Mouse (Mus musculus): ENCODE data around the gene Scamp2.

Gene Scamp2

GRCm38 (mm10) chr9:57594174-57594509, 33.4 kb downstream of the Scamp2 start:
- no peak for DNase-seq (ENCODE audit: low spot score in 2 of 2)

GRCm38 (mm10) chr9:57597265-57597664, 36.5 kb downstream of the Scamp2 start:
- no peak for DNase-seq (ENCODE audit: low spot score in 2 of 2)

GRCm38 (mm10) chr9:57597929-57598382, 37.2 kb downstream of the Scamp2 start:
- no peak for DNase-seq (ENCODE audit: low spot score in 2 of 2)

- DNase-seq (ENCODE audit: low spot score in 2 of 2), result no peak
These were observed 38.3 kb downstream of the Scamp2 start for GRCm38 (mm10) chr9:57598851-57599563.

GRCm38 (mm10) chr9:57600620-57601352, 40.0 kb downstream of the Scamp2 start:
- DNase-seq (ENCODE audit: low spot score in 2 of 2), result no peak

GRCm38 (mm10) chr9:57601353-57601706, 40.6 kb downstream of the Scamp2 start:
- no peak for DNase-seq (ENCODE audit: low spot score in 2 of 2)

GRCm38 (mm10) chr9:57602098-57602497, 41.4 kb downstream of the Scamp2 start:
- DNase-seq (ENCODE audit: low spot score in 2 of 2), result no peak

- no peak for DNase-seq (ENCODE audit: low spot score in 2 of 2)
These were observed 44.1 kb downstream of the Scamp2 start for GRCm38 (mm10) chr9:57604875-57605274.

- no peak for DNase-seq (ENCODE audit: low spot score in 2 of 2)
These were observed 44.8 kb downstream of the Scamp2 start for GRCm38 (mm10) chr9:57605503-57605902.

- no peak for DNase-seq (ENCODE audit: low spot score in 2 of 2)
These were observed 45.6 kb downstream of the Scamp2 start, which contains the start of gene Cplx3 for GRCm38 (mm10) chr9:57606139-57606851. Gene Cplx3, minus strand, starts transcription at chr9:57606281.

GRCm38 (mm10) chr9:57609803-57610202, 49.1 kb downstream of the Scamp2 start:
- DNase-seq (ENCODE audit: low spot score in 2 of 2), result no peak

- no peak for DNase-seq (ENCODE audit: low spot score in 2 of 2)
These were observed 49.6 kb downstream of the Scamp2 start for GRCm38 (mm10) chr9:57610359-57610826.

GRCm38 (mm10) chr9:57612587-57612986, 51.8 kb downstream of the Scamp2 start:
- DNase-seq (ENCODE audit: low spot score in 2 of 2), result no peak

GRCm38 (mm10) chr9:57613975-57614374, 53.2 kb downstream of the Scamp2 start:
- DNase-seq (ENCODE audit: low spot score in 2 of 2), result no peak

- DNase-seq (ENCODE audit: low spot score in 2 of 2), result no peak
These were observed 54.0 kb downstream of the Scamp2 start for GRCm38 (mm10) chr9:57614786-57615185.

- DNase-seq (ENCODE audit: low spot score in 2 of 2), result no peak
These were observed 56.9 kb downstream of the Scamp2 start for GRCm38 (mm10) chr9:57617556-57618169.

- DNase-seq (ENCODE audit: low spot score in 2 of 2), result no peak
These were observed 58.1 kb downstream of the Scamp2 start for GRCm38 (mm10) chr9:57618854-57619253.

GRCm38 (mm10) chr9:57620674-57621073, 59.9 kb downstream of the Scamp2 start, which contains the start of gene Lman1l:
Gene Lman1l, minus strand, starts transcription at chr9:57620774.
- no peak for DNase-seq (ENCODE audit: low spot score in 2 of 2)

GRCm38 (mm10) chr9:57624295-57624694, 63.6 kb downstream of the Scamp2 start:
- no peak for DNase-seq (ENCODE audit: low spot score in 2 of 2)

- no peak for DNase-seq (ENCODE audit: low spot score in 2 of 2)
These were observed 65.1 kb downstream of the Scamp2 start for GRCm38 (mm10) chr9:57625674-57626500.

- no peak for DNase-seq (ENCODE audit: low spot score in 2 of 2)
These were observed 66.4 kb downstream of the Scamp2 start for GRCm38 (mm10) chr9:57627191-57627590.

All from frontal cortex, postnatal 10 days (tissue).